Mouse (Mus musculus) neutrophil, adult 5-6 weeks (primary cell): ENCODE measurements around the gene Map3k21. TPM values are rescaled to one million over a fixed set of nuclear protein-coding genes. Genes with fewer than 3 reads are reported as not detected.

Experiments
- total RNA-seq: library from RNA; stranded (forward); fragments of 200-1000 nt; gene quantifications from 2 replicates; pipeline ENCODE4 v1.2.3, GENCODE M21; 2017

Map3k21 gene
- total RNA-seq, 1 experiment from 2014 or later, result not detected

Other genes with a start within 250 kb of the Map3k21 start
- 2.6 and 2.9 TPM in 2 replicates for gene Map10, start 240.6 kb upstream of the Map3k21 start, total RNA-seq
- 9.1 and 10.0 TPM in 2 replicates for gene Ntpcr, start 180.5 kb upstream of the Map3k21 start, total RNA-seq
- gene Pcnx2, start 12.1 kb upstream of the Map3k21 start, total RNA-seq, result not detected in 2 replicates
- 1.0 TPM in 1 of 2 replicates, not detected in the other for gene Kcnk1, start 84.7 kb downstream of the Map3k21 start, total RNA-seq